Comparison of ENCODE assay signal across 1 mouse cellular context in genomic region chr6:28398726-28399125, GRCm38 (mm10).
TF ChIP-seq lines count a peak whose summit lies in the region.

No protein-coding gene starts in this region.

TF ChIP-seq in ES-E14, 5 proteins besides CTCF, POLR2A, EP300 and RAD21:
- TF ChIP-seq ZNF384 (IDR thresholded peaks at IDR 0.05; ENCODE audit: low read depth, low read length) (no peak), ZC3H11A (IDR thresholded peaks at IDR 0.05; ENCODE audit: borderline replicate concordance, low read depth, low read length) (0 out of 2 replicates have a peak, but pooled peaks have one; percentile 11), CHD2 (IDR thresholded peaks at IDR 0.05; ENCODE audit: low read depth, low read length) (no peak), MAFK (IDR thresholded peaks at IDR 0.05; ENCODE audit: insufficient read depth, low read depth, low read length) (no peak)
